Mouse (Mus musculus) ovary, postnatal 14 days (tissue): Measurements from ENCODE around the gene Sgpp2.

Source experiments
- DNase-seq: peaks from one replicate; pipeline ENCODE4 v3.0.0; 2022; ENCODE audit warnings: low spot score

Gene Sgpp2

DNA sequence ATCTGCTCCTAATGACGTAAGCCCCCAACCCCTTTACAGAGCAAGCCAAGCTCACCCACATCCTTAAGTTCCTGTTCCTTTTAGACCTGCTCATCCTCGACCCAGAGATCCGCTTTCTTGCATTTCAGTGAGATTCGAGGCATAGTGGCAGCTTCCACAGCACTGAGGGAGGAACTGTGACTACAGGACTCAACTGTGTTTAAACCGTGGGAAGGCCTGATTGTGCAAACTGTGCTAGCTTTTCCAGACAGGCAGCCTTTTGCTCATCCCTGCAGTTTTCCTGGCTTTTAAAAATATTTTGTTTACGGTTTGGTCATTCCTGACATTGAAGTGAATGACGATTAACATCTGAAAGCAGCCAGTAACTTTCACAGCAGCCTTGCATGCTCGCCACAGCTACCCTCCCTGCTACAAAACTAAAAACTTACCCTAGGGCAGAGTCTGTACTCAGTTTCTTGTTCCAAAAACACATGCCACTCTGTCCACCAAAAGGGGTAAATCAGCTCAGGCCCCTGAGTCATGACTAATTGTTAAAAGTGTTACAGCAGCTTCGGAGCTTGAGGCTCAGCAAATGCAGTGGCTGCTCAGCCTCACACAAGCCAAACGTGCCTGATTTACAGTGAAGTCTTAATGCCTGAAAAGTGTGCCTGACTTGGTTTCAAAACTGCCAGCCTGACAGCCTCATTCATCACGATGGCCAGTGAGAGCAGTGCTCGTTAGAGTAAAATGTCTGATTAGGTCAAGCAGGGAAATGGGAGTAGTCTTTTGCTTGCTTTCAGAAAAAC is 141.1 kb downstream of the Sgpp2 start:
- DNase-seq, result no peak

DNA sequence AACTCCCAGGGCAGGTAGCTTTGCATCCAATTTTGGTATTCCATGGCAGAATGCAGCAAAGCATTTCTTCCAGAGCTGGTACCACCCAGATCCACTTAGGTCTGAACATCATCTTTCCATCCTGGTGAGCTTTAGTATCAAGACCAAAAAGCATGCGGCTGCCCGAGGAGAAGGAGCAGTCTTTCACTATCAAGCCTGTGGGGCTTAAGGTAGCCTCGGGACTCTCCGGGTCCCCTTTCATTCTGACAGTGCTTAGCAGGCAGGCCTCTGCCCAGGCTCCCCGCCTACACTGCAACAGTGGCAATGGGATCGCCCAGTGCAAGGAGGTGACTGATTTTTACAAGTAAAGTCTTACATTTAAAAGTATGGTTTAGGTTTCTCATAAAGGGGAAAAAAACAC is 142.4 kb downstream of the Sgpp2 start:
- no peak for DNase-seq

DNA sequence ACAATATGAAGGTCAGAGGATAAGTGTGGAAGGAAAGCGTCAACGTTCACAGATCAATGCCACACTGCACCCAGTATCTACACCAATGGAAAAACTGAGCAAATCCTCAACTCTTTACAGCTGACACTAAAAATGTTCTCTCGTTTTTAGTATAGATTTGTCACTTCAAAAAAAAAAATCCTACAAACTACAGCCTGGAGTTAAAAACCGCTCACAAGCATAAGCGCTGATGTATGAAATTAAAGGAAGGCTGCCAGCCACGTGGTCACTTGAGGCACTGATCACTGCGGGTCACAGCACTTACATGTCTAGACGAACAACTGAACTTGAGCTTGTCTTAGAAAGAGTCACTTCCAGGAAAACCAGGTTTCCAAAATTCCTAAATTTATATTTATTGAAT is 143.7 kb downstream of the Sgpp2 start:
- no peak for DNase-seq

DNA sequence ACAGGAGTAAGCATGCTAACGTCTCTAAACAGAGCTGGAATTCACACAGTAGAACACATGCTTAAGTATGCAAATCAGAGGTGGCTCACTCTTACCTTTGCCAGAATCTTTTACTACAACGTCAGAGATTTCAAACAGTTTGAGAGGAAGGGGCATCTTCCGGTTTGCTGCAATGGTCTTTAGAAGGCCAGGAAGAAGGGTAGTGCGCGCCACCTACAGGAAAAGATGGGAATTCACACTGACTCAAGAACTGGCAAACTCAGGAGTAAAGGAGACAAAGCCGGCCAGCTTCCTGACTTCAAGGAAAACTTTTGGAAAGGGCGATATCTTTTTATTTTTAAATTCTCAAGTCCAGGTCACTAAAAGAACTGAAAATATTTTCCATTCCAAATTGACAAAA is 144.5 kb downstream of the Sgpp2 start:
- peak; percentile 24 for DNase-seq
